Mouse (Mus musculus) layer of hippocampus, postnatal 10 days (tissue): ENCODE measurements around the gene Cep164. TPM values are rescaled to one million over a fixed set of nuclear protein-coding genes. Genes with fewer than 3 reads are reported as not detected.

Source experiments
- DNase-seq, 2 experiments: peaks; one replicate each; pipeline ENCODE4 v3.0.0; 2021; ENCODE audit warnings: low spot score in 2 of 2
- total RNA-seq, 2 experiments: library from RNA; stranded (reverse); gene quantifications; 2 replicates each; pipeline ENCODE4 v1.2.3; 2021

The Cep164 gene
- total RNA-seq, 2 experiments from 2014 or later = 17.5 to 18.2 TPM

GRCm38 (mm10) chr9:45838434-45839138 lies 10.1 kb upstream of the Cep164 start, which contains the start of gene Bace1:
Gene Bace1, plus strand, starts transcription at chr9:45838580.
- DNase-seq = peak; percentile 89 to 93

DNA sequence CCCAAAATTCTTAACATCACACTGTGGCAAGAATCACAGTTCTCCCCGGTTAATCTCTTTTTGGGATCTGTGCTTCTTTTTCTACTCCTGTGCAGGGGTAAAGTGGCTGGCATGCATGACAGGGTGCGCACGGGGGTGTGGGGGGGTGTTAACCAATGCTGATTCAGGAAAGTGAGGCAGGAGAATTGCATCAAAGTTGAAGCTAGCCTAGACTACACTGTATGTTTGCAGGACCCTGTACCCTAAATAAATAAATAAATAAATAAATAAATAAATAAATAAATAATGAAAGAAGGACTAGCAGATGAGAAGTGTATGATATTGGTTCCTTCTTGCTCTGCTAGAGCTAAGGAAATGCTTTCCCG lies 9.6 kb upstream of the Cep164 start:
- DNase-seq = no peak

GRCm38 (mm10) chr9:45833461-45833860 lies 5.0 kb upstream of the Cep164 start:
- no peak for DNase-seq

DNA sequence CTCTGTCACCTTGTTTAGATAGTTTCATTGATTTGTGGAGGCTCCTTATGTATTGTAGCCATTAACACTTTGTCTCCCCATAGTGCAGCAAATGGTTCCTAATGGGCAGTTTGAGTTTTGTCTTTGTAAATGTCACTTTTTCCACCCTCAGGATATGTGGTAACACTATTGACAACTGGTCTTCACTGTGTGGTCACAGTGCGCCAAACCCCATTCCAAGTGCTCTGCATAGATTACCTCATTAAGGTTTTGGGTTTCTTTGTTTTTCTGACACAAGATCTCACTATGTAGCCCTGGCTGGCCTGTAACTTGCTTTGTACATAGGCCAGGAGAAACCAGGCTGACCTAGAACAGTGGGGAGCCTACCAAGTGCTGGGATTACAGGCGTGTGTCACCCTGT lies 4.4 kb upstream of the Cep164 start:
- DNase-seq = no peak

DNA sequence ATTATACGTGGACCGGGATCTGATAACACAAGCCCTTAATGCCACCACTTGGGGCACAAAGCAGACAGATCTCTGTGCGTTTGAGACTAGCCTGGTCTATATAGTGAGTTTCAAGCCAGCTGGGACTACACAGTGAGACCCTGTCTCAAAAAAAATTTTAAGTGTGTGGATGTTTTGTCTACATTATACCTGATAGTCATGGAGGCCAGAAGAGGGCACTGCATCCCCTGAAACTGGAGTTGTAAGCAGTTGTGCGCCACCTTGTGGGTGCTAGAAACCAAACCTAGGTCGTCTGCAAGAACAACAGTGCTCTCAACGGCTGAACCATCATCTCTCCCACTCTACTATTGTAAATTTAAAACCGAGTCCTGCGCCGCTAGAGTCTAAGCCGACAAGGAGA lies 616 bp upstream of the Cep164 start:
- peak; percentile 77 to 83 for DNase-seq

DNA sequence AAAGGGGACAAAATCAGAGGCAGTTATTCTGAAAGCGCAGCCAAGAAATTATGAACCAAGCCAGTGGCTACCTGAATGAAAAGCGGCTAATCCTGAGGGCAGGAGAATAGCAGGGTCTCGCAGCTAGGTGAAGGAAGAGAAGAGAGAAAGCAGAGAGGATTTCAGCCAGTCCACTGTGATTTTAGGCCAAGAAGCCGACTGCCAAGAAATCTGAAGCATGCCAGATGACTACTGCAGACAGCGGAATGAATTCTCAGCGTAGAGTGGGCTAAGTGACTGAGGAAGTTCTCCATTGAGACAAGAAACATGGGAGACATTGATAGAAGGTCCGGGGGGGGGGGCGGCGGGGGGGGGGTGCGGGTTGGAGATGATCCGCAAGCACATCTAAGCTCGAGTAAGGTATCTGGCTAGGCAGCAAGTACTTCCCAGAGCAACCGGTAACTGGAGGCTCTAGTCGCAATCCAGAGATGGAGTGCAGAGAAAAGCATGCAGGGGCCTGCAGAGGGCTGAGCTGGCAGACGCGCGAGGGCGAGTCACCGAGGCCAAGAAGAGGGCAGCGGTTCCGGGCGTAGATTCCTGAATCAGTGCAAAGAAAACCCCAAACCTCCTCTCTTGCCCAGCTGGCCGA lies 714 bp downstream of the Cep164 start:
- DNase-seq = peak in 1 of 2 experiments; percentile 45

- no peak for DNase-seq
Observed at GRCm38 (mm10) chr9:45818406-45819011, 10.0 kb downstream of the Cep164 start.

GRCm38 (mm10) chr9:45815525-45815924 lies 13.0 kb downstream of the Cep164 start:
- DNase-seq = no peak

DNA sequence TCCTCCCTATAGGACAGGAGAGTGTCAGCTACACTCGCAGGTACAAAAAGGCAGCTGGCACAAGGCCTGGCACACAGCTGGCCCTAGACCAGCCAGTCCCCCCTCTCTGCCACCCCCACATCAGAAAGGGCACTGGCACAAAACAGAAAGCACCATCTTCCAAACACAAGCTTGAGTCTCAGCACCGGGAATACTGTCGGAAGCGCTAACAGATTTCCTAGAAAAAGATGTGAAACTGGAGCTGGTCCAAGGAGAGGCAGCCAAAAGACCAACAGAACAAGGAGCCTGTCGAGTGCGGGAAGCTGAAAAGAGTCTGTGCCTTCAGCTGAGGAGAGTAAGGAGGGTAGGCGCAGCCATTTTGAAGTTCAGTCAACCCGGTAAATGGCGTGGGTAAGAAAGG lies 13.4 kb downstream of the Cep164 start:
- peak; percentile 38 to 47 for DNase-seq

DNA sequence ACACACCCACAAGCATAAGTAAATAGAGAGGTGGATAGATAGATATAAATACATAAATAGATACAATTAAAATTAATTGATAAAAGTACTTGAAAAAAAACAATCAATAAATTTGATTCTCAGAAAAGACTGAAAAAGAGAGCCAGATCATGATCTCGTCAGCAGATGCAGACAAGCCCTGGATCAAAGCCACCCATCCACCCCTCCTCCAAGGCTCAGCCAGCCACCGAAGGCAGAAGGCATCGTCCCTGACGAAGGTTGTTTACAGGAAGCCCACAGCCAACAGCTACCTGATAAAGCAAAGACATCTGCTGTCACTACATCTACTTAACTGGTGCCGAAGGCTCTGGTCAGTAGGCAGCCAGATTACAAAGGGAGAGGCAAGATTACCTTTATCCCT lies 16.5 kb downstream of the Cep164 start:
- DNase-seq = no peak

GRCm38 (mm10) chr9:45807761-45808160 lies 20.7 kb downstream of the Cep164 start:
- DNase-seq = no peak

GRCm38 (mm10) chr9:45807337-45807736 lies 21.2 kb downstream of the Cep164 start:
- DNase-seq = no peak

DNA sequence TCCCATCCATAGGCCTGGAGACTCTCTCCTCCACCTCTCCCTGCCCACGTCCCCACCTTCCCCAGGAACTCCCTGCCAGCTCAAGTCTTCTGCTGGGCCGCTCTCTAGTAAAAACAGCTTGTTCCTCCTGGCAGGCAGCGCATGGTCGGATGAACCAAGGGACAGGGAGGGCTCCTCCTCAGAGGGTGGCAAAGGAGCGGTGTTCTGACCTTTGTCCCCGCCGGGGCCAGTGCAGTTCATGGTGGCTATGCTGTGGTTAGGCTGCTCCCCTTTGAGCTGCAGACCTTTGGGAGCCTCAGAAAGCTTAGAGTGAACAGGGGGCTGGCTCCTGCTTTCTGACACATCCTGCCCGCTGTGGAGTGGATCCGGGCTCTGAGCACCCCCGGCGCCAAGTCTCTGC lies 21.6 kb downstream of the Cep164 start:
- DNase-seq = no peak

DNA sequence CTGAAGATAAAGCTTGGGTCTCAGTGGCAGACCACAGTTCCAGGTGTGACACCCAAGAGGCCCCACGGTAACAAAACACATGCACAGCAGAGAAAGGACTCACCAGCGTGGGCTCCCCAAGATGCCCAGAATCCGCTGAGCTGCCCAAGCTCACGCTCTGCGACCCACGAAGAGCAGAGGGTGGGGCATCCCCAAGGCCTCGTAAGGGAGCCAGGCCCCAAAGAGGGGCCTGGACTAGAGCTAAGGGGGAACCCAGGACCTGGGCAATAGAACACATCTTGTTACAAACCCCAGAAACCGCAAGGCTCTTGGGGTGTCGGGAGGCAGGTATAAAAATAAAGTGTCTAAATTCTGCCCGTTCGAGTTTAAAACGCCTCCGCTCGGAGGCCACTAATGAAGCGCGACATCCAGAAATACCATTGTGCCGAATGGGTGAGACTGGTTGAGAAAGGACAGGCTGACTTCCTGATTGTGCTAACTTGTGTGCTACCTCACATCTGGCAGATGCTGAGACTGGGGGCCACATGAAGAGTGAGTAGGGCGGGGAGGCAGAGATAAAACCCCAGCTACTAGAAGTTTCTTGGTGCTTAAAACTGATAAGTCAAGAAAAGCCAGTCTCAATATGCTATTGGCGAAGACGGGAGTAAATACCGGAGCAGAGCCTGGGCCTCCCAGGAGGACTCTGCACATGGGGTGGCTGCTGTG lies 25.3 kb downstream of the Cep164 start:
- DNase-seq = no peak

- peak; percentile 43 to 50 for DNase-seq
Observed at GRCm38 (mm10) chr9:45799402-45799801, 29.1 kb downstream of the Cep164 start.

DNA sequence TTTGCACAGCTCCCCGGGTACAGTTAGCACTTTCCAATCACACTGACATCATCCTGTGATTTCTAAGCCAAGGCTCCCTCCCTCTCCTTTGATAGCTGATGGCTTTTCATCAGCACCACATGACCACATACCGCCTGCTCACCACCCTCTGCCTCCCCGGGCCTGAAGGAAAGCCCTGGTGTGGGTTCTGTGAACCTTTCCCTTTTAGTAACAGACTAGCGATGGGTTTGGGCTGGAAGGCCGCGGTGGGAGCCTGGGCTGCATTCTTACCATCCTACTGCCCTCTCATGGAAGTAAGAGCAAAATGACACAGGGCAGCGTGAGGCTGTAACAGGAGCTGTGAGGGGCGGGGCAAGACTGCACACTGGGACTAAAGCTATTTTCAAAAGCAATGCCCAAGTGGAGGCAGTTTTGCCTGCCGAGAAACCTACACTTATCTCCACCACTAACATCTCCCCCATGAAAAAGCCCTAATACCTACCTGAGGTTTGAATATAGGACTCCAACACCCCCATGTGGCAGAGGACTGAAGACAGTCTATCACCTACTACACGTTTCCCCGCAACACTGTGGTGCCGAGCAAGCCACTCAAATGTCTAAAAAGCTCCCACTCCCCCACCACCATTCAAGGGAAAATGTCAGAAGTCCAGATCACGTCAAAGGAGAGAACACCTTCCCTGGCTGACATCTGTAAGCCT lies 29.9 kb downstream of the Cep164 start:
- peak; percentile 34 to 56 for DNase-seq

- no peak for DNase-seq
Observed at GRCm38 (mm10) chr9:45797271-45797670, 31.2 kb downstream of the Cep164 start.

- no peak for DNase-seq
Observed at GRCm38 (mm10) chr9:45795722-45796121, 32.8 kb downstream of the Cep164 start.

- no peak for DNase-seq
Observed at GRCm38 (mm10) chr9:45793697-45794096, 34.8 kb downstream of the Cep164 start.

DNA sequence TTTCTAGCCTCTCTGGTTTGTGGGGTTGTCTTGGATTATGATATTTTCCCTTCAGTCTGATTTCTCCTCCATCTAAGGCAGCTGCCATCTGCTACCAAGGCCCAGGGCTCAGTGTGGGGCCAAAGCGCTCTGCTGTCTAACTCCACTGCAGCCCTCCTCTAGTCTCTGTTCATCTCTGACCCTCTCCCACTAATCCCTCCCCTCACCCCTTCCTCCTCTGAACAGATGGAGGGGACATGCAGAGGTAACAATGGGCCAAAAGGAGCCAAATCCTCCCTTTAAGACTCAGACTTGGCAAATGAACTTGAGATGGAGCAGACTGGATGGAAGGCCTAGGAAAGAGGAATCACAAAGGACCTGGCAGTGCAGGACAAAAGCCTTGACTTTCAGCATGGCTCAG lies 36.3 kb downstream of the Cep164 start:
- no peak for DNase-seq

DNA sequence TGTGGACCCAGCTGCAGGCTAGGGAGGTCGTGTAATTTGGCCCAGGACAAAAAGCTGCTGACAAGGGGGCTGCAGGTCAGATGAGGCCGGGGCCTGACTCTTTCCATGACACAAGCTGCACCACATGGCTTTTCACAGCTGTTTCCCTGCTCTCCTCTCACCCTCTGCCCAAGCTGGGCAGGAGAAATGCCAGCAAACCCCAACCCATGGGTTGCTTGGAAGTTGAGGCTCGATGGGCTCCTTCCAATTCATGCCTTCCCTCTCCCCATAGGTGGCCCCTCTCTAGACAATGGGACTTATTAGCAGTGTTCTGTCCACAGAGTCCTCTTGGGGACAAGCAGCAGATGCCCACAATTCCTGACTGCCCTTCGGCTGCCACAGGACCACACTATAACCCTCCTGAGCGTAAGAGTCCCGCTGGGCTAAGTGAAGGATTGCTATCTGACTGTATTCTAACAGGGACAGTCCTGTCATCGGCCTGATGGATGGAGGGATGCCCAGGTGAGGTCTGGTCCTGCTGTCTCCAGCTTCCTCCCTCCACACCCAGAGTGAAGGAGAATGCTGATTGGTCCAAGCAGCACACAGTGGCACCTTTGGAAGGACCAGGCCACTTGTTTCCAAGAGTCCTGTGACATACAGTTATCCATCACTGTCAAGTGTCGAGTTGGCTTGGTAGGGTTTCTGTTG lies 36.9 kb downstream of the Cep164 start:
- DNase-seq = no peak
